ENCODE assay signal across 8 mouse cellular contexts in genomic region chr12:3537616-3538015, GRCm38 (mm10). TPM values are rescaled to one million over a fixed set of nuclear protein-coding genes. Genes with fewer than 3 reads are reported as not detected.
DNase-seq lines count a peak whose midpoint lies in the region; ATAC-seq and TF ChIP-seq lines count a peak whose summit lies in the region.
"Had no signal": no experiment of that assay in that cellular context is flagged by ENCODE, and none has a peak within 500 bp of the region (broad histone marks: within the 10 kb centered on the region; RNA-seq: fewer than 3 reads in every experiment).

No protein-coding gene starts in this region.

- no peak for TF ChIP-seq CTCF in layer of hippocampus, adult 2 months (conservative IDR thresholded peaks at IDR 0.05)

- peak; percentile 67 for ATAC-seq in megakaryocyte-erythroid progenitor cell, adult 5-6 weeks (replicated peaks; ENCODE audit: low FRiP score, low TSS enrichment, poor library complexity, severe bottlenecking)
- no peak for ATAC-seq in frontal cortex, adult (ENCODE audit: low TSS enrichment)

- no peak overlapping the region for H3K27ac ChIP-seq in layer of hippocampus, adult 2 months

- no peak overlapping the region for H3K4me3 ChIP-seq in layer of hippocampus, adult 2 months

- peak; percentile 19 to 55 for DNase-seq in layer of hippocampus, postnatal 14 days (ENCODE audit: low spot score in 2 of 2)
- DNase-seq in layer of hippocampus, adult 2 months (ENCODE audit: low spot score in 2 of 2) = no peak
- DNase-seq in adipocyte (ENCODE audit: low spot score) = peak; percentile 54
- DNase-seq in fat pad, adult 2 months (ENCODE audit: extremely low read depth, low read depth, low spot score) = peak; percentile 69
- no peak for DNase-seq in layer of hippocampus, postnatal 36 days
- DNase-seq: thymus, adult 2 months had no signal

RNA-seq across cellular contexts. Expression of gene Dtnb, which starts 34.6 kb away (rescaled TPM):
- total RNA-seq in layer of hippocampus, postnatal 14 days (2021) = 100 to 1,000 TPM in 1 of 2 experiments, 10 to 100 TPM in 1; 98.7 to 116 TPM
- 100 to 1,000 TPM; 127 to 129 TPM for total RNA-seq in layer of hippocampus, adult 2 months (2021)
- total RNA-seq in megakaryocyte-erythroid progenitor cell, adult 5-6 weeks (2014; fragmentation: Nextera tagmentation) = 43.8 and 49.1 TPM in 2 replicates
- 16.8 and 22.9 TPM in 2 replicates for total RNA-seq in megakaryocyte-erythroid progenitor cell, adult 5-6 weeks (2017)
- total RNA-seq in layer of hippocampus, postnatal 36 days (2021) = 100 to 1,000 TPM; 116 to 118 TPM

Comparison
In these comparisons a context has a peak if more than half of its experiments do, and no peak if none do; other contexts are left out.
1. DNase-seq: peak in layer of hippocampus, postnatal 14 days (2 of 2), adipocyte (single experiment) and fat pad, adult 2 months (single experiment); none in layer of hippocampus, adult 2 months (0 of 2) and layer of hippocampus, postnatal 36 days (0 of 2).